Mouse (Mus musculus) MEL (cell line): ENCODE results near the gene 1700020N01Rik.

Source experiments
- CHD1 ChIP-seq: IDR thresholded peaks from 2 replicates; pipeline ENCODE4 v1.6.1; 2012; ENCODE audit warnings: low read depth, mild to moderate bottlenecking, inconsistent platforms, low read length, improper control_type of control experiment
- POLR2A ChIP-seq, 2 experiments: IDR thresholded peaks; 2 replicates each; pipeline ENCODE4 v1.6.1; 2011 to 2012; ENCODE audit warnings: low read length in 2 of 2, mild to moderate bottlenecking in 2 of 2, control low read depth in 1 of 2, improper control_type of control experiment in 1 of 2, low read depth in 1 of 2, moderate library complexity in 1 of 2; ENCODE audit not compliant: control insufficient read depth in 1 of 2, insufficient read depth in 1 of 2, poor library complexity in 1 of 2
- POLR2AphosphoS2 ChIP-seq: IDR thresholded peaks from 2 replicates; pipeline ENCODE4 v1.6.1; 2011; ENCODE audit warnings: low read length, improper control_type of control experiment

DNA sequence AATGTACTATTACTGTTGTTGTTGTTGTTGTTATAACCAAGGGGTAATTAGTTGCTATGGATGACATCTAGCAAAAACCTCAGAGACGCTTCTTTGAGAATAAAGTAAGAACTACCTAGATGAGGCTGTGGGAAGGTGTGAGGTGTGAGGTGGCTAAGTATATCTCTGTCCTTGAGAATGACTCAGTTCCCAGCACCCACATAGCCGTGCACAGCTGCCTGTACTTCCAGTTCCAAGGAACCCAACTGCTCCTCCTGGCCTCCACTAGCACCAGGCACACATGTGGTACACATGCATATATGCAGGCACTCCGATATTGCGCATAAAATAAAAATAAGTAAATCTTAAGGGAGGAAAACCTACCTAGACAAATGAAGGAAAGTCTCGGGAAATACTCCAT is 28.8 kb upstream of the 1700020N01Rik start:
- TF ChIP-seq CHD1 = no peak
- no peak for TF ChIP-seq POLR2AphosphoS2
- no peak for TF ChIP-seq POLR2A (IDR thresholded peaks at IDR 0.05; ENCODE audit: control insufficient read depth in 1 of 2, insufficient read depth in 1 of 2, low read depth in 1 of 2, low read length in 2 of 2, poor library complexity in 1 of 2)
